ENCODE assay signal across 8 mouse cellular contexts in genomic region chr17:35836991-35837422, GRCm38 (mm10). TPM values are rescaled to one million over a fixed set of nuclear protein-coding genes. Genes with fewer than 3 reads are reported as not detected.
DNase-seq lines count a peak whose midpoint lies in the region; ATAC-seq and TF ChIP-seq lines count a peak whose summit lies in the region.

No protein-coding gene starts in this region.

- peak overlapping the region; percentile 83 to 93 (median 89) for H3K4me3 ChIP-seq in CH12.LX (replicated peaks in 1 of 3; ENCODE audit: low read depth in 2 of 3, low read length in 2 of 3, poor library complexity in 1 of 3)
- peak overlapping the region; percentile 90 for H3K4me3 ChIP-seq in forebrain, embryonic 10.5 days
- H3K4me3 ChIP-seq in heart, embryonic 16.5 days (ENCODE audit: low read length), result peak overlapping the region; percentile 89
- H3K4me3 ChIP-seq in lung, adult 2 months (replicated peaks; ENCODE audit: extremely low read depth, low read depth, low read length), result peak overlapping the region; percentile 88
- peak overlapping the region; percentile 82 for H3K4me3 ChIP-seq in olfactory bulb, adult 2 months (ENCODE audit: insufficient read depth, low read depth, low read length)

- no peak for TF ChIP-seq EP300 in CH12.LX (IDR thresholded peaks at IDR 0.05; ENCODE audit: low read length)

- peaks cover 42 to 49% of the 10 kb centered on the region in 2 experiments for H3K36me3 ChIP-seq in CH12.LX (replicated peaks in 1 of 2; ENCODE audit: control insufficient read depth in 1 of 2, insufficient read depth in 1 of 2, low read length in 1 of 2)
- peaks cover 51% of the 10 kb centered on the region for H3K36me3 ChIP-seq in forebrain, embryonic 10.5 days (replicated peaks)
- H3K36me3 ChIP-seq in heart, embryonic 16.5 days (ENCODE audit: control insufficient read depth, insufficient read depth), result peaks cover 41% of the 10 kb centered on the region

- peak; percentile 38 for ATAC-seq in heart, embryonic 16.5 days (replicated peaks; ENCODE audit: extremely low read depth, insufficient read depth, low FRiP score)

- no peaks in the 10 kb centered on the region for H3K9me3 ChIP-seq in CH12.LX (replicated peaks; ENCODE audit: low read length)
- no peaks in the 10 kb centered on the region for H3K9me3 ChIP-seq in forebrain, embryonic 10.5 days
- H3K9me3 ChIP-seq in heart, embryonic 16.5 days (replicated peaks; ENCODE audit: control insufficient read depth, low read length), result no peaks in the 10 kb centered on the region

- H3K27ac ChIP-seq in CH12.LX (ENCODE audit: insufficient read depth, low read depth), result peak overlapping the region; percentile 64
- H3K27ac ChIP-seq in forebrain, embryonic 10.5 days, result peak overlapping the region; percentile 99
- peak overlapping the region; percentile 99 for H3K27ac ChIP-seq in heart, embryonic 16.5 days (ENCODE audit: low read length)
- H3K27ac ChIP-seq in olfactory bulb, adult 2 months (ENCODE audit: insufficient read depth, low read depth, low read length), result peak overlapping the region; percentile 81

- in situ Hi-C loops in CH12.LX (cut with MboI; ENCODE audit: low pct_ligation_motif_present, low pct_unique_long_range_greater_than_20kb, low sequenced_read_pairs), result loop anchor here (5.0 kb wide), 1 partner anchor 35 kb away; no protein-coding TSS in a partner anchor

- peak overlapping the region; percentile 99 for H3K9ac ChIP-seq in CH12.LX (ENCODE audit: insufficient read depth, low read depth)
- H3K9ac ChIP-seq in heart, embryonic 16.5 days (ENCODE audit: low read length), result peak overlapping the region; percentile 93

- peak; percentile 89 for DNase-seq in CH12.LX (ENCODE audit: extremely low read depth)
- peak; percentile 79 for DNase-seq in brain, embryonic 18.5 days (ENCODE audit: low read depth, low spot score)
- peak; percentile 93 for DNase-seq in forebrain, embryonic 10.5 days (ENCODE audit: extremely low spot score, low spot score)
- peak; percentile 94 to 96 for DNase-seq in kidney, postnatal 4 days
- DNase-seq in lung, adult 2 months, result peak; percentile 84
- peak; percentile 94 to 95 for DNase-seq in thymus, postnatal 10 days (ENCODE audit: low spot score in 2 of 2)

- peak overlapping the region; percentile 89 for H3K4me2 ChIP-seq in CH12.LX (ENCODE audit: insufficient read depth, low read depth, poor library complexity, severe bottlenecking)
- peak overlapping the region; percentile 79 for H3K4me2 ChIP-seq in heart, embryonic 16.5 days (ENCODE audit: low read depth, low read length)

- peak; percentile 45; the same call in 1 of the 2 replicates for TF ChIP-seq POLR2A in CH12.LX (IDR thresholded peaks at IDR 0.05; ENCODE audit: low read depth, low read length)
- no peak for TF ChIP-seq POLR2A in lung, adult 2 months (IDR thresholded peaks at IDR 0.05; ENCODE audit: borderline replicate concordance, extremely low read depth, low read depth, low read length)
- no peak for TF ChIP-seq POLR2A in olfactory bulb, adult 2 months (IDR thresholded peaks at IDR 0.05; ENCODE audit: insufficient read depth, low read depth, low read length)

- peaks cover 38% of the 10 kb centered on the region for H3K79me2 ChIP-seq in CH12.LX (replicated peaks; ENCODE audit: control insufficient read depth, extremely low read depth, insufficient read depth, poor library complexity, severe bottlenecking)

- dilution Hi-C loops in CH12.LX (cut with MboI; ENCODE audit: extremely low pct_ligation_motif_present, extremely low pct_unique_long_range_greater_than_20kb, low sequenced_read_pairs), result no loop called here

- no peak for TF ChIP-seq RAD21 in CH12.LX (IDR thresholded peaks at IDR 0.05; ENCODE audit: low read depth, low read length)

- under 1% methylated on average over 25 of the region's 25 CpGs for WGBS in forebrain, embryonic 10.5 days
- WGBS in heart, embryonic 16.5 days, result 1% methylated on average over 23 of the region's 25 CpGs
- WGBS in lung, adult 2 months, result under 1% methylated on average over 23 of the region's 25 CpGs
- WGBS in olfactory bulb, adult 2 months, result 0% methylated on average over 25 of the region's 25 CpGs

- H3K27me3 ChIP-seq in CH12.LX (replicated peaks), result no peaks in the 10 kb centered on the region
- H3K27me3 ChIP-seq in forebrain, embryonic 10.5 days (ENCODE audit: poor library complexity, severe bottlenecking), result no peaks in the 10 kb centered on the region
- no peaks in the 10 kb centered on the region for H3K27me3 ChIP-seq in heart, embryonic 16.5 days (ENCODE audit: control insufficient read depth, insufficient read depth, low read length)

- TF ChIP-seq CTCF in CH12.LX (conservative IDR thresholded peaks at IDR 0.05 in 1 of 2, IDR thresholded peaks at IDR 0.05 in 1 of 2; ENCODE audit: low read depth in 2 of 2, low read length in 2 of 2), result no peak
- TF ChIP-seq CTCF in lung, adult 2 months (IDR thresholded peaks at IDR 0.05; ENCODE audit: insufficient read depth, low read length), result no peak
- TF ChIP-seq CTCF in olfactory bulb, adult 2 months (IDR thresholded peaks at IDR 0.05; ENCODE audit: insufficient read depth, low read depth, low read length), result no peak

- peaks cover 11 to 36% of the 10 kb centered on the region in 2 experiments for H3K4me1 ChIP-seq in CH12.LX (ENCODE audit: control insufficient read depth in 1 of 2, insufficient read depth in 2 of 2)
- peaks cover 52% of the 10 kb centered on the region for H3K4me1 ChIP-seq in forebrain, embryonic 10.5 days
- peaks cover 35% of the 10 kb centered on the region for H3K4me1 ChIP-seq in heart, embryonic 16.5 days (ENCODE audit: control insufficient read depth, insufficient read depth, low read length)
- peaks cover 18% of the 10 kb centered on the region for H3K4me1 ChIP-seq in lung, adult 2 months (ENCODE audit: control insufficient read depth, insufficient read depth, low read length)
- peaks cover 18% of the 10 kb centered on the region for H3K4me1 ChIP-seq in olfactory bulb, adult 2 months (ENCODE audit: control insufficient read depth, insufficient read depth, low read length)

TF ChIP-seq in CH12.LX, 34 proteins besides CTCF, POLR2A, EP300 and RAD21 (continues in another document):
- TF ChIP-seq TCF12 (IDR thresholded peaks at IDR 0.05; ENCODE audit: low read depth, low read length) (0 out of 2 replicates have a peak, but pooled peaks have one; percentile 11), KAT2A (IDR thresholded peaks at IDR 0.05; ENCODE audit: insufficient replicate concordance, low read length) (0 out of 2 replicates have a peak, but pooled peaks have one; percentile 59), MAX (IDR thresholded peaks at IDR 0.05; ENCODE audit: low read length) (peak; percentile 92), HCFC1 (IDR thresholded peaks at IDR 0.05; ENCODE audit: low read depth, low read length) (peak; percentile 37), MEF2A (IDR thresholded peaks at IDR 0.05; ENCODE audit: borderline replicate concordance, low read depth, low read length) (no peak; the same call in 1 of the 2 replicates), MAZ (IDR thresholded peaks at IDR 0.05; ENCODE audit: low read depth, low read length) (peak; percentile 70; the same call in 1 of the 2 replicates)

RNA-seq across cellular contexts. Expression of gene Tubb5, which starts 1.1 kb away (rescaled TPM):
- 1,014 and 1,058 TPM in 2 replicates for total RNA-seq in CH12.LX (2012; rRNA removed)
- total RNA-seq in CH12.LX (2014; rRNA removed), result 1,031 and 1,121 TPM in 2 replicates
- 962 and 1,053 TPM in 2 replicates for polyA plus RNA-seq in CH12.LX (2012; ENCODE audit: insufficient read length, low read depth)
- polyA plus RNA-seq in forebrain, embryonic 10.5 days (2016; fragmentation: Nextera tagmentation; extraction: Ambion mirVana), result 1,607 and 1,608 TPM in 2 replicates
- 634 and 654 TPM in 2 replicates for polyA plus RNA-seq in heart, embryonic 16.5 days (2015; fragmentation: Nextera tagmentation; extraction: Ambion mirVana)
- 258 and 298 TPM in 2 replicates for polyA plus RNA-seq in lung, adult 2 months (2012; rRNA removed)
- polyA plus RNA-seq in olfactory bulb, adult 2 months (2012; ENCODE audit: insufficient read depth, insufficient read length, low replicate concordance, missing spikeins), result 228 and 580 TPM in 2 replicates

RNA-seq across cellular contexts. Expression of gene Mdc1, which starts 4.3 kb away (rescaled TPM):
- total RNA-seq in CH12.LX (2012; rRNA removed) (8.2 and 8.5 TPM in 2 replicates), CH12.LX (2014; rRNA removed) (2.4 and 3.3 TPM in 2 replicates)
- 14.4 and 15.7 TPM in 2 replicates for polyA plus RNA-seq in CH12.LX (2012; ENCODE audit: insufficient read length, low read depth)
- polyA plus RNA-seq in forebrain, embryonic 10.5 days (2016; fragmentation: Nextera tagmentation; extraction: Ambion mirVana), result 26.9 and 29.3 TPM in 2 replicates
- 14.7 and 15.0 TPM in 2 replicates for polyA plus RNA-seq in heart, embryonic 16.5 days (2015; fragmentation: Nextera tagmentation; extraction: Ambion mirVana)
- 6.8 and 8.2 TPM in 2 replicates for polyA plus RNA-seq in lung, adult 2 months (2012; rRNA removed)
- polyA plus RNA-seq in olfactory bulb, adult 2 months (2012; ENCODE audit: insufficient read depth, insufficient read length, low replicate concordance, missing spikeins), result 41.3 TPM in 1 of 2 replicates, not detected in the other

RNA-seq across cellular contexts. Expression of gene Flot1, which starts 14.0 kb away (rescaled TPM):
- total RNA-seq in CH12.LX (2012; rRNA removed) (14.2 and 21.6 TPM in 2 replicates), CH12.LX (2014; rRNA removed) (12.8 and 16.3 TPM in 2 replicates)
- polyA plus RNA-seq in CH12.LX (2012; ENCODE audit: insufficient read length, low read depth), result 17.6 and 18.9 TPM in 2 replicates
- 49.7 and 51.6 TPM in 2 replicates for polyA plus RNA-seq in forebrain, embryonic 10.5 days (2016; fragmentation: Nextera tagmentation; extraction: Ambion mirVana)
- polyA plus RNA-seq in heart, embryonic 16.5 days (2015; fragmentation: Nextera tagmentation; extraction: Ambion mirVana), result 119 and 134 TPM in 2 replicates
- 81.9 and 89.7 TPM in 2 replicates for polyA plus RNA-seq in lung, adult 2 months (2012; rRNA removed)
- not detected in 2 replicates for polyA plus RNA-seq in olfactory bulb, adult 2 months (2012; ENCODE audit: insufficient read depth, insufficient read length, low replicate concordance, missing spikeins)

RNA-seq across cellular contexts. Expression of gene Ier3, which starts 15.5 kb away (rescaled TPM):
- total RNA-seq in CH12.LX (2012; rRNA removed) (16.5 and 27.2 TPM in 2 replicates), CH12.LX (2014; rRNA removed) (13.9 and 15.0 TPM in 2 replicates)
- 12.4 and 12.6 TPM in 2 replicates for polyA plus RNA-seq in CH12.LX (2012; ENCODE audit: insufficient read length, low read depth)
- polyA plus RNA-seq in forebrain, embryonic 10.5 days (2016; fragmentation: Nextera tagmentation; extraction: Ambion mirVana), result 4.6 and 5.3 TPM in 2 replicates
- 60.9 and 62.6 TPM in 2 replicates for polyA plus RNA-seq in heart, embryonic 16.5 days (2015; fragmentation: Nextera tagmentation; extraction: Ambion mirVana)
- 133 TPM in 2 replicates for polyA plus RNA-seq in lung, adult 2 months (2012; rRNA removed)
- polyA plus RNA-seq in olfactory bulb, adult 2 months (2012; ENCODE audit: insufficient read depth, insufficient read length, low replicate concordance, missing spikeins), result not detected in 2 replicates

RNA-seq across cellular contexts. Expression of gene Nrm, which starts 24.1 kb away (rescaled TPM):
- total RNA-seq in CH12.LX (2012; rRNA removed) (12.5 and 16.7 TPM in 2 replicates), CH12.LX (2014; rRNA removed) (10.0 and 12.1 TPM in 2 replicates)
- 14.0 and 15.4 TPM in 2 replicates for polyA plus RNA-seq in CH12.LX (2012; ENCODE audit: insufficient read length, low read depth)
- polyA plus RNA-seq in forebrain, embryonic 10.5 days (2016; fragmentation: Nextera tagmentation; extraction: Ambion mirVana), result 81.9 and 84.0 TPM in 2 replicates
- polyA plus RNA-seq in heart, embryonic 16.5 days (2015; fragmentation: Nextera tagmentation; extraction: Ambion mirVana), result 45.9 and 46.9 TPM in 2 replicates
- polyA plus RNA-seq in lung, adult 2 months (2012; rRNA removed), result 16.5 and 26.2 TPM in 2 replicates
- not detected in 2 replicates for polyA plus RNA-seq in olfactory bulb, adult 2 months (2012; ENCODE audit: insufficient read depth, insufficient read length, low replicate concordance, missing spikeins)

Comparison
In these comparisons a context has a peak if more than half of its experiments do, and no peak if none do; other contexts are left out.
1. Peak in every context shown above with its lines: DNase-seq, ATAC-seq, H3K4me3 ChIP-seq and H3K27ac ChIP-seq.